Mouse (Mus musculus) brain, adult 10 weeks (tissue): Measurements from ENCODE around the gene Nppc. TPM values are rescaled to one million over a fixed set of nuclear protein-coding genes. Genes with fewer than 3 reads are reported as not detected.

Experiments used
- polyA plus RNA-seq: library from polyadenylated mRNA; stranded (reverse); fragments of 350-450 nt; fragmentation: Illumina TruSeq; extraction: RNeasy Lipid Tissue Mini Kit (QIAGEN cat#74804); gene quantifications from one replicate; pipeline ENCODE4 v1.2.3, GENCODE M21; 2015; ENCODE audit warnings: low read depth, low replicate concordance

Gene Nppc
- 6.6 TPM for polyA plus RNA-seq

DNA sequence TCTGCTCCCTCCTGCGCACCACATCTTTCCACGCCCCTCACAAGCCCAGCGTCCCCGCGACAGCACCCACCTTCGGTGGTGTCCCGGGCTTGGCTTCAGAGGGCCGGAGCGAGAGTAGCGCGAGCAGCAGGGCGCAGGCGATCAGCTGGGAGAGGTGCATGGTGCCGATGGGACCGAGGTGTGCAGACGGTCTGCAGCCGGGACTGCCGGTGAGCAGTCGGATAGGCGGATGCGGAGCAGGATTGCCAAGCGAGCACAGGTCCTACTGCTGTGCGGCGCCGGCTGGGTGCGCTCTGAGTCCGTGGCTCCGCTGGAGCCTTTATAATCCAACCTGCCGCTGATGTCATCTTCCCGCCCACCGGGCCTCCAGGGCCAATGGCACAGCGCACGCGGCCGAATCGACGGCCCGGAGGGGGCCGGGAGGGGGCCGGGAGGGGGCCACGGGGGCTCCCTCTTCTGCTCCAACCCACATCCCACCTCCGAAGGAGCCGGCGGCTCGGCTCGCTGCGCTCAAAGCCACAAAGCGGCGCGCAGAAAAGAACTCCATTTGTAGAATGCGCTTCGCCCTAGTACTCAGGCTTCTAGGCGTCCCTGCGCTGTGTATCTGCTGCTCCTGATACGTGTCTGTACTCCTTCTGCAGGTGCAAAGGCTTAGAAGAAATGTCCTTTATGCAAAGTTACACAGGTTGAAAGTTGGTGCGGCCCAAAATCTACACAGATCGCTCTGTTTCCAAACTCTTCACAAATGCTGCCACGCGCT lies at the start of gene Nppc:
Gene Nppc, minus strand, starts transcription at position 293 of the 760 bp plus-strand sequence.

DNA sequence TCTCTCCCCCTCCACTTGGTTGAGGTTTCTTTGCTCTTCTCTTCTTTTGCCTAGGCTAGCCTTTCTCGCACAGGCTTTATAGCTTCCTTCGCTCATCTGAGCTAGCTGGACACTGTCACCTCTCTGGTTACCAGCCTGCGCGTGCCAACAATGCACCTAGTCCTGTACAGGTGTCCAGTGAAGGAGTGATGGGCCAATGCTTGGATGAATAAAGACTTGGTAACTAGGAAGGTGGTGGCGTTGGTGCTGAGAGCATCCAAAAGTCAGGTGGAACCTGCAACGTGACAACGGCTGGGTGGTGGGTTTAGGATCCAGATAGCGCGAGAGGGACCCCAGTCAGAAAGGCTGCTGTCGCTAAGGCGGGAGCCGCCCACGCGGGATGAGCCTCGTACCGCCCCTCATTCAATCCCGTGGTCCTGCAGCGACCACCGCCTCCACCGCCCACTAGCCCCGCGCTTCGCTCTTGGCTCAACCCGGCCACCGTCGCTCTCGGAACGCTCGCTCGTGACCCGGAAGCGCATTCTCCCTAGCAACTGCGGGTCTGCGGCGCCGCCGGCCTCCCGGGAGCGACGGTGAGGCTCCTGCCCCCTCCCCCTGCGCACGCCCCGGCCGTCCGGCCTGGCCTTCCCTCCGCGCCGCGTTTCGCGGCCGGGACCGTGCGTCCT lies 33.1 kb upstream of the Nppc start, which contains the start of gene Dis3l2:
Gene Dis3l2, plus strand, starts transcription at position 509 of the 665 bp plus-strand sequence.

Other genes with a start within 250 kb of the Nppc start
- not detected for gene Nmur1, start 244.3 kb downstream of the Nppc start, polyA plus RNA-seq
- not detected for gene Tex44, start 244.2 kb downstream of the Nppc start, polyA plus RNA-seq
- 686 TPM for gene Ptma, start 143.8 kb downstream of the Nppc start, polyA plus RNA-seq
- 81.4 TPM for gene Pde6d, start 87.9 kb downstream of the Nppc start, polyA plus RNA-seq
- gene Cops7b, start 87.7 kb downstream of the Nppc start, polyA plus RNA-seq: 21.0 TPM
- gene Dis3l2, start 33.2 kb upstream of the Nppc start, polyA plus RNA-seq: 15.8 TPM